Mouse (Mus musculus) C2C12 (cell line): Measurements from ENCODE around the gene 6030468B19Rik. TPM values are rescaled to one million over a fixed set of nuclear protein-coding genes. Genes with fewer than 3 reads are reported as not detected.

Source experiments
- H3K27me3 ChIP-seq: one replicate; pipeline ENCODE4 v1.6.1; 2011; ENCODE audit not compliant: control insufficient read depth, insufficient read depth, insufficient read length
- H3K36me3 ChIP-seq: one replicate; pipeline ENCODE4 v1.6.1; 2011; ENCODE audit not compliant: control insufficient read depth, insufficient read depth
- H3K4me3 ChIP-seq: one replicate; pipeline ENCODE4 v1.5.1; 2011; ENCODE audit warnings: mild to moderate bottlenecking, control low read depth; ENCODE audit not compliant: poor library complexity, insufficient read depth, severe bottlenecking
- H3K79me2 ChIP-seq: one replicate; pipeline ENCODE4 v1.6.1; 2011; ENCODE audit not compliant: control insufficient read depth, insufficient read depth
- H3K79me3 ChIP-seq: one replicate; pipeline ENCODE4 v1.6.1; 2011; ENCODE audit warnings: low read depth, control low read depth
- H3ac ChIP-seq: one replicate; pipeline ENCODE3; 2011; ENCODE audit warnings: low read depth; ENCODE audit not compliant: control insufficient read depth, insufficient read length
- CEBPB ChIP-seq: IDR thresholded peaks from one replicate; pipeline ENCODE4 v1.6.1; 2011; ENCODE audit warnings: low read depth, mild to moderate bottlenecking, control low read depth, moderate library complexity
- CTCF ChIP-seq: IDR thresholded peaks from one replicate; pipeline ENCODE4 v1.5.1; 2011; ENCODE audit not compliant: control insufficient read depth, insufficient read depth, insufficient read length
- FOSL1 ChIP-seq: IDR thresholded peaks from one replicate; pipeline ENCODE4 v1.8.0; 2011; ENCODE audit warnings: mild to moderate bottlenecking, low read length; ENCODE audit not compliant: poor library complexity, insufficient read depth, severe bottlenecking
- MAX ChIP-seq: IDR thresholded peaks from one replicate; pipeline ENCODE4 v1.6.1; 2011; ENCODE audit warnings: mild to moderate bottlenecking, control low read depth
- MYOD1 ChIP-seq: IDR thresholded peaks from one replicate; pipeline ENCODE4 v1.6.1; 2011; ENCODE audit warnings: low read depth; ENCODE audit not compliant: control insufficient read depth, insufficient read length
- MYOG ChIP-seq: IDR thresholded peaks from one replicate; pipeline ENCODE4 v1.6.1; 2011; ENCODE audit not compliant: control insufficient read depth, insufficient read length; ENCODE audit errors: extremely low read depth
- USF1 ChIP-seq: IDR thresholded peaks from one replicate; pipeline ENCODE4 v1.6.1; 2011; ENCODE audit warnings: low read depth, mild to moderate bottlenecking, control low read depth, moderate library complexity
- polyA plus RNA-seq: library from polyadenylated mRNA; unstranded; fragments of >200 nt; fragmentation: generic; extraction: Trizol; gene quantifications from one replicate; pipeline ENCODE4 v1.2.1, GENCODE M21; 2012; ENCODE audit warnings: missing spikeins

The 6030468B19Rik gene
- polyA plus RNA-seq, 1 experiment: not detected

DNA sequence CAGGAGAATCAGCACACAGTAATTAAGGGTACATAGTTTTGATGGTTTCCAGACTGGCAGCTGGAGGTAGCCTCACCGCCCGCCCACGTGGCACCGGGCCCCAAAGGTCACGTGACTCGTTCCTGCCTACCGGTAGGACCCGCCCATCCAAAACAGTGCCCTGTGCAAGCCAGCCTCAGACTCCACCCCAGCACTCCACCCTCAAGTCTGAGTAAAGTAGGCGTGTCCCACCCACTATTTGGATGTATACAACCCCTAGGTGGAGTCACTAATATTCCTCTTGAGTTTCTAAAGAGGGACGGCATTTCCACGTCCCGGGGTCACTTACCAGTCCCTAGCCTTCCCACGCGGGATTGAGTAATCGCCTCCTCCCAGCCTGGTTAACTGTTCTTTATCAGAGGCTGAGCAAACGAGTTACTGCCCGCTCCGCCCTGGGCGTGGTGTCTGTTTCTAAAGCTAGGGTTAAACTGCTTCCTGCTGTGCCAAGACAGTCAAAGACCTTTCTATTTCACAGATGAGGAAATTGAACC is 16.8 kb upstream of the 6030468B19Rik start:
- Histone ChIP-seq H3K36me3 (no peaks in the 10 kb centered on the region), H3K4me3 (peak overlapping the region; percentile 42), H3K27me3 (no peaks in the 10 kb centered on the region), H3ac (peak overlapping the region; percentile 64), H3K79me2 (no peaks in the 10 kb centered on the region), H3K79me3 (no peaks in the 10 kb centered on the region)
- peak; percentile 7 for TF ChIP-seq MYOD1
- peak; percentile 91 for TF ChIP-seq MAX
- TF ChIP-seq FOSL1: no peak
- peak; percentile 43 for TF ChIP-seq CEBPB
- TF ChIP-seq USF1: peak; percentile 93
- no peak for TF ChIP-seq CTCF
- no peak for TF ChIP-seq MYOG

DNA sequence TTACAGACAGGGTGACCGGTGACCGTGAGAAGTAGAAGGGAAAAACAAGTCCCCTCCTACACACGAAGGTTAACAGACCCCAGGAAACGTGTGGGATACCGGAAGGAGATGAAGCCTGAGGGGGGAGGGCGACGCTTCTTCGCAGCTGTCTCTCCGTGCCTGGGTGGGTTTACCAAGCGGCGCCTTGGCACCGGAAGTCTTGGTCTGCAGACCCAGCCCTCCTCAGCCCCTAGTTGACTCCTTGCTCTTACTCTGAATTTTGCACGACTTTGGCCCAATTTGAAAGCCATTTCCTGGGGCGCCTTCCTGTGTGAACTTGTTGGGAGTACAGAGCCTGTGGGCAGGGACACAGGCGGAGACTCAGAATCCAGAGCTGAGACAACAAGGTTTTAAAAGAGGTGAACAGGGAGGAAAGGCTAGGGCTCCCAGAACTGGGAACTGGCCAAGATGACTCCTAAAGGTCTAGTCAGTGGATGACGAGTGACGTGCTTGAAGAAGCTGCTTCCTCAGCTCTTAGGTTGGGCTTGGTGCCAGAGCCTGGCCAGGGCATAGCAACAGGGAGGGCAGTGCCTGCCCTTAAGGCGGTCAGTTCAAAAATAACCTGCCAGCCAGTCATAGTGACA is 16.1 kb upstream of the 6030468B19Rik start:
- peak overlapping the region; percentile 23 for H3ac ChIP-seq
- TF ChIP-seq MYOG (no peak), CEBPB (no peak), FOSL1 (no peak), MAX (no peak), MYOD1 (peak; percentile 45), CTCF (no peak)
- H3K36me3 ChIP-seq: no peaks in the 10 kb centered on the region
- peak overlapping the region; percentile 23 for H3K4me3 ChIP-seq
- H3K79me3 ChIP-seq: no peaks in the 10 kb centered on the region
- H3K79me2 ChIP-seq: no peaks in the 10 kb centered on the region
- H3K27me3 ChIP-seq: no peaks in the 10 kb centered on the region

DNA sequence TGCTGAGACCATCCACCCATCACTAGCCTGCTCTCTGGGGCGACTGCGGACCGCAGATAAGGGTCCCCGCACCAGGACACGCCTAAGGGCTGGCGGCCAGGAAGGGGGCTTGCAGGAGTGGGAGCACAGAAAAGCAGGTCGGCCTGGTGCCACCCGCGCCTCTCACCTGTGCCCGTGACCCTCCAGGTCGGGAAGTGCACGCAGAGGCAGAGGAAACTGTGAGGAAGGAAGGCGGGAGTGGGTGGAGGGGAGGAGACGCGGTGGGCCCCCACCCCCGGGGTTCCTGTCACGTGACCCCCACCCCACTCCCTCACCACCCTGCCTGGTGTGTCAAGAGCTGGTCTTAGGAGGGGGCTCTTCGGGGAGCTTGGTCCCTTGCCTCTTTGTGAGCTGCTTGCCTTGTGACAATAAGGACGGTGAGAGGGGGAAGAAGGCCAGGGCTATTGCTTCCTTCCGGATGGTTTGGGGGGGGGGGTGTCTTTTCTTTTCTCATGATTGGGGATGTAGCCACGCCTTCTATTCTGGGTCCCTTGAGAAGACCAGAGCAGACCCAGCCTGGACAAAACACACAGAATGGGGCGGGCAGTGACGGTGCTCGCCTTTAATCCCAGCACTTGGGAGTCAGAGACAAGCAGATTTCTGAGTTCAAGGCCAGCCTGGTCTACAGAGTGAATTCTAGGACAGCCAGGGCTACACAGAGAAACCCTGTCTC is 15.3 kb upstream of the 6030468B19Rik start, which contains the start of the genes Tmc8 and Tmc6:
Tmc8 (plus strand) TSS at position 84 of the 712 bp plus-strand sequence.
Tmc6 (minus strand) TSS at position 206 of the 712 bp plus-strand sequence.
- H3K79me3 ChIP-seq: no peaks in the 10 kb centered on the region
- peak within 1 kb of the TSS; percentile 23 for H3ac ChIP-seq
- H3K36me3 ChIP-seq: no peaks in the 10 kb centered on the region
- H3K4me3 ChIP-seq: peak within 1 kb of the TSS; percentile 23
- no peaks in the 10 kb centered on the region for H3K27me3 ChIP-seq
- TF ChIP-seq MAX (no peak), MYOD1 (no peak), USF1 (no peak), FOSL1 (no peak), CEBPB (no peak), MYOG (no peak), CTCF (no peak)
- no peaks in the 10 kb centered on the region for H3K79me2 ChIP-seq

DNA sequence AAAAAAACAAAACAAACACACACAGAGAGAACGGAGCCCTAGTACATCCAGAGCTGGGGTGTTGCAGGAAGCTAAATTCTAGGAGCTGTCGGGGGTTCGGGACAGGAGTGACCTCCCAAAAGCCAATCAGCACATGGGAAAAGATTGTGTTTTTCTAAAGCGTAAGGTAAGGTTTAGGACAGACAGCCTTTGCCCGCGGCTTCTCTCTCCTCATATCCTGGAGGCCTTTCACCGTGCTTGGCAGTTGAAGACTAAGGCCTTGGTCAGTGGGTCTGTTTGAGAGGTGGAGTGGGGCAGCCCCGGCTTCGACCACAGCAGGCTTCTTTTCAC is 14.8 kb upstream of the 6030468B19Rik start:
- no peak overlapping the region for H3K4me3 ChIP-seq
- no peaks in the 10 kb centered on the region for H3K79me3 ChIP-seq
- no peak overlapping the region for H3ac ChIP-seq
- no peaks in the 10 kb centered on the region for H3K27me3 ChIP-seq
- no peaks in the 10 kb centered on the region for H3K36me3 ChIP-seq
- TF ChIP-seq CTCF (no peak), MAX (no peak), MYOD1 (no peak), MYOG (no peak), FOSL1 (no peak), USF1 (no peak), CEBPB (no peak)
- no peaks in the 10 kb centered on the region for H3K79me2 ChIP-seq

DNA sequence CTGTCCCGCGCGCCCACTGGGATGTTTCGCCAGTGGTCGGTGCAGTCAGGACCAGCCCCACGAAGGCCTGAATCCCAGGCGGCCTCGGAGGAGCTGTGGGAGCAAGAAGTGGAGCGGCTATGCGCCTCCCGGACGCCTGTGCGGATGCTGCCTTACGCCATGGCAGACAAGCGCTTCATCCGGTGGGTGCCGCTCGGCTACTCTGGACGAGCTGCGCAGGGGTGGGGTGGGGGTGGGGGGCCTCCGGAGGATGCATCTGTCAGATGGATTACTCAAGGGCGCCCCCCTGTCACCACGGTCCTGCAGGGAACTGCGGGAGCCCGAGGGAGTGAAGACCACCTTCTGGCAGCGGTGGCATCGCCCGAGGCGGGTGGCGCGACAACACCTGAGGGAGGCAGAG is 14.4 kb upstream of the 6030468B19Rik start:
- Histone ChIP-seq H3K79me3 (no peaks in the 10 kb centered on the region), H3K4me3 (no peak overlapping the region), H3K79me2 (no peaks in the 10 kb centered on the region), H3ac (no peak overlapping the region), H3K27me3 (no peaks in the 10 kb centered on the region), H3K36me3 (no peaks in the 10 kb centered on the region)
- TF ChIP-seq CTCF (no peak), USF1 (no peak), MAX (no peak), MYOG (no peak), CEBPB (no peak), MYOD1 (no peak), FOSL1 (no peak)

DNA sequence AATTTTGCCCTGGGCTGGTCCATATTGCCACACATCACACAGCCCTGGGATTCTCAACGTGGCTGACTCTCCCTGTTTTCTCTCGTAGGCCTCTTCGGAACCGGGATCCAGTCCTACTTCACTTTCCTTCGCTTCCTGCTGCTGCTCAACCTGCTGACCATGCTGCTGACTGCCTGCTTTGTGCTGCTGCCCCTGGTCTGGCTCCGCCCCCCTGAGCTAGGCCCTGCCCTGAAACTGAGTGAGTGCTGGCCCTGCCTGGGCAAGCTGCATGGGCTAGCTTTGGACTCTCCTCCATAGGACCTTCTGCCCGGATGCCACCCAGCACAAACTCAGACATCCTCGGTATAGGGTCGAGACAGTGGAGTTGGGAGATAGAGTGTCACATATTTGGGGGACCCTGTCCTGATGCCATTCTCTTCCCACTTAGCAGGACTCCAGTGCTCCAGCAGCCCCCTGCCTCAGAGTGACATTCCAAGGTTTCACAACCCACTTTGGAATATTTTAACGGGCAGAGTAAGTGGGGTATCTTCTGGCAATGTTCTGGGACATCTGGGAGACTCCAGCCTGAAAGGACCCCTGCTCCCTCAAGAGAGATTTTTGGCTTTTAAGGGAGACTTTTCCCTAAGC is 13.7 kb upstream of the 6030468B19Rik start:
- H3K4me3 ChIP-seq: no peak overlapping the region

More for the DNA sequence above, 13.7 kb upstream of the 6030468B19Rik start:
- no peaks in the 10 kb centered on the region for H3K79me2 ChIP-seq
- H3K36me3 ChIP-seq: no peaks in the 10 kb centered on the region
- H3K79me3 ChIP-seq: no peaks in the 10 kb centered on the region
- no peaks in the 10 kb centered on the region for H3K27me3 ChIP-seq
- no peak for TF ChIP-seq CTCF
- no peak for TF ChIP-seq MAX
- no peak for TF ChIP-seq CEBPB
- TF ChIP-seq MYOG: no peak
- no peak for TF ChIP-seq USF1
- no peak for TF ChIP-seq FOSL1
- no peak for TF ChIP-seq MYOD1
- no peak overlapping the region for H3ac ChIP-seq
